Mouse (Mus musculus) cerebellum, adult 2 months (tissue): ENCODE data around the gene Gria2.

Source experiments
- CTCF ChIP-seq: fragments of 200-500 bp; IDR thresholded peaks from 2 replicates; pipeline ENCODE4 v1.5.1; 2011; ENCODE audit warnings: low read depth, mild to moderate bottlenecking, control low read depth, low read length, moderate library complexity, borderline replicate concordance; ENCODE audit not compliant: insufficient read depth
- POLR2A ChIP-seq: fragments of 200-500 bp; IDR thresholded peaks from 2 replicates; pipeline ENCODE4 v1.6.1; 2011; ENCODE audit warnings: low read length, control low read depth, borderline replicate concordance; ENCODE audit not compliant: insufficient read depth

DNA sequence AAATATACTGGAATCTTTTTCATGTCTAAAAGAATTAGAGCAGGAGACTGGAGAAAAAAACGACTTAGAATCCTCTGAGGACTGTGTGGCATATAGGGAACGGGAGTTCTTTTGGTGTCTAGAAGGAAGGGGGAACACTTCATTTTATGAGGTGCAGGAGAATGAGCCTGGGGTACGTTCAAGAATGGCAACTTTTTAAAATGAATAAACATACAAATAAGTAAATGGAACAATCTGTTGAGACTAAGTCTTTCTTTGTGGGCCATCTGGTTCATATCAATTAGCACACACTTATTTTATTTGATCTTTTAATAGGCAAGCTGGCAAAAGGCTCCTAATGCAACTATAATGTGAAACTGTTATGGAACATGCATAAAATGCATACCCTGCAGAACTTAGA is 34.9 kb upstream of the Gria2 start:
- TF ChIP-seq POLR2A, result no peak
- TF ChIP-seq CTCF, result no peak
